Mouse (Mus musculus) cortical plate, adult 2 months (tissue): ENCODE results near the gene Zfp710.

ENCODE experiments used
- CTCF ChIP-seq: fragments of 200-500 bp; IDR thresholded peaks from 2 replicates; pipeline ENCODE4 v1.5.1; 2011; ENCODE audit warnings: mild to moderate bottlenecking, control low read depth, low read length; ENCODE audit not compliant: insufficient read depth; ENCODE audit errors: extremely low read depth
- POLR2A ChIP-seq: fragments of 200-500 bp; IDR thresholded peaks from 2 replicates; pipeline ENCODE4 v1.6.1; 2011; ENCODE audit warnings: mild to moderate bottlenecking, low read length, control low read depth; ENCODE audit not compliant: insufficient read depth; ENCODE audit errors: extremely low read depth

- no peak for TF ChIP-seq POLR2A
- no peak for TF ChIP-seq CTCF
Measured at GRCm38 (mm10) chr7:79997761-79998160, 26.9 kb upstream of the Zfp710 start.
